Mouse (Mus musculus) adrenal gland, adult 18-20 months (tissue): ENCODE measurements around the gene Rad51c. TPM values are rescaled to one million over a fixed set of nuclear protein-coding genes. Genes with fewer than 3 reads are reported as not detected.

ENCODE experiments used
- DNase-seq, 2 experiments: peaks; one replicate each; pipeline ENCODE4 v3.0.0; 2021 to 2022; ENCODE audit warnings: low spot score in 2 of 2
- total RNA-seq, 2 experiments: library from RNA; stranded (reverse); gene quantifications; 1 replicate in 1 of 2; 2 replicates in 1 of 2; pipeline ENCODE4 v1.2.3; 2021

Rad51c gene
- total RNA-seq, 2 experiments from 2014 or later, result 2.8 to 4.9 TPM

GRCm38 (mm10) chr11:87384551-87384950 lies 20.2 kb downstream of the Rad51c start:
- peak in 1 of 2 experiments; percentile 5 for DNase-seq

- no peak for DNase-seq
These were observed 36.7 kb downstream of the Rad51c start for GRCm38 (mm10) chr11:87367865-87368580.

- DNase-seq, result no peak
These were observed 37.7 kb downstream of the Rad51c start for GRCm38 (mm10) chr11:87367061-87367460.

GRCm38 (mm10) chr11:87365120-87365519 lies 39.6 kb downstream of the Rad51c start:
- no peak for DNase-seq

- no peak for DNase-seq
These were observed 45.5 kb downstream of the Rad51c start for GRCm38 (mm10) chr11:87359262-87359612.

- DNase-seq, result peak; percentile 73 to 81
These were observed 46.2 kb downstream of the Rad51c start, which contains the start of gene Ppm1e for GRCm38 (mm10) chr11:87358331-87359261. Gene Ppm1e (minus strand): TSS chr11:87359023.

GRCm38 (mm10) chr11:87357317-87358300 lies 47.1 kb downstream of the Rad51c start:
- DNase-seq, result peak in 1 of 2 experiments; percentile 31

- no peak for DNase-seq
These were observed 49.9 kb downstream of the Rad51c start for GRCm38 (mm10) chr11:87354861-87355260.

- no peak for DNase-seq
These were observed 51.0 kb downstream of the Rad51c start for GRCm38 (mm10) chr11:87353646-87354170.

Other genes starting within 250 kb of the Rad51c start
- 10 to 100 TPM; 13.1 to 24.4 TPM for gene Ppm1e, start 45.9 kb downstream of the Rad51c start, total RNA-seq
- under 1 TPM; 0.07 to 0.26 TPM for gene Tex14, start 111 bp upstream of the Rad51c start, total RNA-seq
- gene Gm11492, start 161.7 kb upstream of the Rad51c start, total RNA-seq, result not detected
- gene Sept4, start 163.9 kb upstream of the Rad51c start, total RNA-seq, result 10 to 100 TPM; 39.9 to 63.2 TPM
- 10 to 100 TPM; 25.6 to 29.7 TPM for gene Mtmr4, start 187.2 kb upstream of the Rad51c start, total RNA-seq
- gene Hsf5, start 212.2 kb upstream of the Rad51c start, total RNA-seq, result under 1 TPM; 0.06 to 0.07 TPM